Mouse (Mus musculus): ENCODE measurements around the gene Exoc2.

- TF ChIP-seq CTCF (IDR thresholded peaks at IDR 0.05; ENCODE audit: low read depth) (no peak), EP300 (IDR thresholded peaks at IDR 0.05; ENCODE audit: low read depth) (no peak)
Observed at GRCm38 (mm10) chr13:30875825-30876224, 98.1 kb downstream of the Exoc2 start.
